Mouse (Mus musculus) embryonic stem cell, embryonic (primary cell): ENCODE data around the gene Ppib.

ENCODE experiments used
- CTCF ChIA-PET, 4 experiments: fragments of 300-600 bp in 2 of 4; fragments of 350-600 bp in 2 of 4; sonication (Branson Sonifier 250); formaldehyde crosslinking; loops; one replicate each; lab custom pipeline; 2022; ENCODE audit warnings: inconsistent platforms in 2 of 4; lab: Charles Lee
- POLR2A ChIA-PET, 4 experiments: fragments of 300-600 bp in 2 of 4; fragments of 350-600 bp in 2 of 4; sonication (Branson Sonifier 250); formaldehyde crosslinking; loops; one replicate each; lab custom pipeline; 2022; ENCODE audit warnings: antibody characterized with exemption in 4 of 4, inconsistent platforms in 1 of 4; lab: Charles Lee

The Ppib gene

GRCm38 (mm10) chr9:66092664-66093063 is 32.6 kb downstream of the Ppib start:
- POLR2A ChIA-PET = interaction anchor here in 2 of 4 experiments (1.2 to 4.1 kb wide), 9 partner anchors 10 to 202 kb away, joined by 3 to 12 read pairs (median 5); partner anchors contain the start of genes Ciao2a (in 1 of the 2) and Snx1 (in 1 of the 2)
- CTCF ChIA-PET = no interaction called here

DNA sequence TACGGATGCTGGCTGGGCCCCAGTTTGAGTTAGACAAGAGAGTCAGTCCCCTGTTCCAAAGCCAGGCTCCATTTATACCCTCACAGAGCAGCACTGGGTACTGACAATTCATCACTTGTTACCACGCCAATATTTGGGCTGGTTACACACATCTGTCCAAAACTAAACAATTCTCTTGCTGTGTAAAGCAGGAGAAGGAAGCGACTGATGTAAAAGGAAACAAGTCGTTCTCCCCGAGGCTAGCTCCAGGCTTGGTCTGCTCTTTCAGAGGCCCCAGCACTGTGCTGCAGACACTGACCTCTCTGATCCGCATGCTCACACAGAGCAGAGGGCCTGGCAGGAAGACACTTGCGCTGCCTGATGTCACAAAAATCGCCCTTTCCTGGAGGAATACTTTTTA is 41.6 kb downstream of the Ppib start:
- POLR2A ChIA-PET = interaction anchor here in 1 of 4 experiments (0.6 to 2.8 kb wide), 4 partner anchors 9 to 22 kb away, joined by 3 to 7 read pairs (median 4); no protein-coding TSS in a partner anchor
- CTCF ChIA-PET = interaction anchor here in 1 of 4 experiments (1.3 kb wide), 1 partner anchor 13 kb away, joined by 5 read pairs; no protein-coding TSS in a partner anchor

GRCm38 (mm10) chr9:66102668-66103067 is 42.6 kb downstream of the Ppib start:
- ChIA-PET CTCF (interaction anchor here in 2 of 4 experiments (0.6 to 1.1 kb wide), 2 partner anchors 41 to 503 kb away, joined by 3 to 5 read pairs; no protein-coding TSS in a partner anchor), POLR2A (interaction anchor here in 2 of 4 experiments (0.6 to 2.8 kb wide), 7 partner anchors 8 to 52 kb away, joined by 3 to 7 read pairs (median 3); no protein-coding TSS in a partner anchor)

- ChIA-PET CTCF (interaction anchor here in 3 of 4 experiments (0.6 to 1.4 kb wide), 4 partner anchors 16 to 931 kb away, joined by 3 to 4 read pairs (median 3); no protein-coding TSS in a partner anchor), POLR2A (interaction anchor here in 2 of 4 experiments (0.8 to 2.2 kb wide), 6 partner anchors 11 to 20 kb away, joined by 3 to 12 read pairs (median 5); no protein-coding TSS in a partner anchor)
Observed at GRCm38 (mm10) chr9:66104601-66105000, 44.6 kb downstream of the Ppib start.

- CTCF ChIA-PET = interaction anchor here (0.5 to 1.4 kb wide), 6 partner anchors 11 to 930 kb away, joined by 3 to 14 read pairs (median 3); no protein-coding TSS in a partner anchor
Observed at GRCm38 (mm10) chr9:66105168-66105567, 45.1 kb downstream of the Ppib start.

DNA sequence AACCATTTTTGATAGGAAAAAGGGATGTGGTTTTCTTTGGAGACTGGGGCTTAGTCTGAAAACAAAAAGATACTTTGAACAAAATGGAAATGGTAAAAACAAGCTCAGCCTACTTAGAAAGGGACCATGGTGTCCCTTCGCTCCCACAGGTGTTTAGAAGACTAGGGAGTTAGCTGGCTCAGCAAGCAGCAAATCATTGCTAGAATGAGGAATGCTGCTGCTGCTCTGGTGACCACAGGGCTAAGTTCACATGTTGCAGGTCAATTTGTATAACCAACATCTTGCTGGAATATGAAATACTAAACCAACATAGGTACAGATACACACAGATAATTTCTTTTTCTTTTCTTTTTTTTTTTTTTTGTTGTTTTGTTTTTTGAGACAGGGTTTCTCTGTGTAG is 49.6 kb downstream of the Ppib start:
- ChIA-PET POLR2A (interaction anchor here in 1 of 4 experiments (1.4 to 1.6 kb wide), 3 partner anchors 7 to 17 kb away, joined by 4 to 5 read pairs (median 4); no protein-coding TSS in a partner anchor), CTCF (no interaction called here)

More at GRCm38 (mm10) chr9:66105168-66105567, 45.1 kb downstream of the Ppib start:
- POLR2A ChIA-PET = interaction anchor here in 3 of 4 experiments (1.0 to 2.2 kb wide), 9 partner anchors 11 to 27 kb away, joined by 3 to 12 read pairs (median 5); partner anchors contain the start of genes Ciao2a (in 1 of the 3) and Snx1 (in 1 of the 3)

DNA sequence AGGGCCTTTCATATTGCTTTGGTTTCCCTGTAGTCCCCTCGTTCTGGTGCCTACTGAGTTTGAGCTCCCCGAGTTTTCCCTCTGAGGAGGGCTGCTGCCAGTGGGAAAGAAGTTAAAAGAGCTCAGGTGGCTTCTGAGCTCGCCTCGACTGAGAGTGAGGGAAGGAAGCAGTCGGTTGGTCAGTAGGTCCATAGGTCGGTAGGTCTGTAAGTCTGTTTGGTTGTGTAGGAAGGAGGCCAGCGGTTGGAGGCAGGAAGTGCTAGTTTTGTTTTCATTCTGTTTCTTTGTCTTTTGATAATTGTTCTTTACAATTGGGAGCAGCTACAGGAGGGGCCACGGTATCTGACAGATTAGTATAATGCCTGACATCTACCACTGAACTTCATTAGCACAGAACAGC is 50.1 kb downstream of the Ppib start:
- ChIA-PET CTCF (interaction anchor here in 1 of 4 experiments (0.7 kb wide), 1 partner anchor 288 kb away, joined by 3 read pairs; no protein-coding TSS in a partner anchor), POLR2A (interaction anchor here in 2 of 4 experiments (0.6 to 1.6 kb wide), 7 partner anchors 8 to 196 kb away, joined by 3 to 5 read pairs (median 4); no protein-coding TSS in a partner anchor)

- ChIA-PET POLR2A (interaction anchor here in 3 of 4 experiments (0.6 to 1.6 kb wide), 10 partner anchors 8 to 691 kb away, joined by 3 to 5 read pairs (median 4); no protein-coding TSS in a partner anchor), CTCF (interaction anchor here in 3 of 4 experiments (0.6 to 0.7 kb wide), 3 partner anchors 184 to 601 kb away, joined by 3 to 4 read pairs (median 3); no protein-coding TSS in a partner anchor)
Observed at GRCm38 (mm10) chr9:66110611-66111379, 50.8 kb downstream of the Ppib start.

- CTCF ChIA-PET = interaction anchor here in 1 of 4 experiments (1.7 kb wide), 1 partner anchor 25 kb away, joined by 4 read pairs; no protein-coding TSS in a partner anchor
- POLR2A ChIA-PET = interaction anchor here in 3 of 4 experiments (0.5 to 1.7 kb wide), 3 partner anchors 10 to 625 kb away, joined by 3 to 5 read pairs (median 4); no protein-coding TSS in a partner anchor
Observed at GRCm38 (mm10) chr9:66114341-66114740, 54.3 kb downstream of the Ppib start.
